Mouse (Mus musculus) bone marrow macrophage, adult 2 months (primary cell): ENCODE results near the gene Lrrc28. TPM values are rescaled to one million over a fixed set of nuclear protein-coding genes. Genes with fewer than 3 reads are reported as not detected.
A peak's percentile ranks its signal among the peaks of the same experiment; 100 is the strongest.

ENCODE experiments used
- H3K27ac ChIP-seq: 2 replicates; pipeline ENCODE4 v1.5.1; 2012; ENCODE audit warnings: low read depth, low read length; ENCODE audit not compliant: insufficient read depth
- H3K4me1 ChIP-seq: 2 replicates; pipeline ENCODE4 v1.6.1; 2012; ENCODE audit warnings: low read length; ENCODE audit not compliant: control insufficient read depth, insufficient read depth
- H3K4me3 ChIP-seq: 2 replicates; pipeline ENCODE4 v1.5.1; 2012; ENCODE audit warnings: mild to moderate bottlenecking, low read length, moderate library complexity; ENCODE audit not compliant: insufficient read depth
- CTCF ChIP-seq: IDR thresholded peaks from 2 replicates; pipeline ENCODE4 v1.5.1; 2012; ENCODE audit warnings: low read depth, mild to moderate bottlenecking, low read length, moderate library complexity
- POLR2A ChIP-seq: IDR thresholded peaks from 2 replicates; pipeline ENCODE4 v1.6.1; 2012; ENCODE audit warnings: mild to moderate bottlenecking, low read depth, low read length, borderline replicate concordance
- polyA plus RNA-seq: library from polyadenylated mRNA; stranded (reverse); fragments of >200 nt; gene quantifications from 2 replicates; pipeline ENCODE4 v1.2.4, GENCODE M21; 2012; ENCODE audit not compliant: missing spikeins, insufficient read depth, insufficient read length

The Lrrc28 gene
- polyA plus RNA-seq, 1 experiment = 7.9 TPM

- Histone ChIP-seq H3K4me1 (no peaks in the 10 kb centered on the region), H3K4me3 (no peak overlapping the region), H3K27ac (no peak overlapping the region)
- TF ChIP-seq POLR2A (no peak), CTCF (no peak)
Measured at GRCm38 (mm10) chr7:67673656-67674055, 28.6 kb upstream of the Lrrc28 start.

- Histone ChIP-seq H3K4me1 (no peaks in the 10 kb centered on the region), H3K4me3 (no peak overlapping the region), H3K27ac (no peak overlapping the region)
- TF ChIP-seq CTCF (peak; percentile 59), POLR2A (no peak)
Measured at GRCm38 (mm10) chr7:67672650-67673049, 27.6 kb upstream of the Lrrc28 start.

- H3K27ac ChIP-seq = no peak overlapping the region
- TF ChIP-seq POLR2A = no peak
- peak; percentile 21; the same call in 1 of the 2 replicates for TF ChIP-seq CTCF
- H3K4me3 ChIP-seq = no peak overlapping the region
- H3K4me1 ChIP-seq = no peaks in the 10 kb centered on the region
Measured at GRCm38 (mm10) chr7:67670965-67671364, 25.9 kb upstream of the Lrrc28 start.

- TF ChIP-seq CTCF (no peak), POLR2A (no peak)
- no peak overlapping the region for H3K4me3 ChIP-seq
- no peaks in the 10 kb centered on the region for H3K4me1 ChIP-seq
- H3K27ac ChIP-seq = no peak overlapping the region
Measured at GRCm38 (mm10) chr7:67663981-67664694, 19.1 kb upstream of the Lrrc28 start.

- TF ChIP-seq CTCF (no peak), POLR2A (no peak)
- no peak overlapping the region for H3K4me3 ChIP-seq
- H3K27ac ChIP-seq = no peak overlapping the region
- H3K4me1 ChIP-seq = no peaks in the 10 kb centered on the region
Measured at GRCm38 (mm10) chr7:67662424-67662823, 17.4 kb upstream of the Lrrc28 start.

- TF ChIP-seq CTCF = no peak
- no peak for TF ChIP-seq POLR2A
- H3K4me1 ChIP-seq = no peaks in the 10 kb centered on the region
- no peak overlapping the region for H3K4me3 ChIP-seq
- H3K27ac ChIP-seq = no peak overlapping the region
Measured at GRCm38 (mm10) chr7:67658110-67658509, 13.0 kb upstream of the Lrrc28 start.

GRCm38 (mm10) chr7:67655186-67655585 is 10.1 kb upstream of the Lrrc28 start:
- no peak for TF ChIP-seq POLR2A
- no peak overlapping the region for H3K27ac ChIP-seq
- no peak overlapping the region for H3K4me3 ChIP-seq
- H3K4me1 ChIP-seq = no peaks in the 10 kb centered on the region

GRCm38 (mm10) chr7:67654668-67655067 is 9.6 kb upstream of the Lrrc28 start:
- TF ChIP-seq CTCF = no peak
- no peak for TF ChIP-seq POLR2A
- no peaks in the 10 kb centered on the region for H3K4me1 ChIP-seq

GRCm38 (mm10) chr7:67652211-67652610 is 7.1 kb upstream of the Lrrc28 start:
- no peaks in the 10 kb centered on the region for H3K4me1 ChIP-seq
- no peak overlapping the region for H3K27ac ChIP-seq
- no peak for TF ChIP-seq CTCF
- TF ChIP-seq POLR2A = no peak
- no peak overlapping the region for H3K4me3 ChIP-seq

More at GRCm38 (mm10) chr7:67654668-67655067, 9.6 kb upstream of the Lrrc28 start:
- Histone ChIP-seq H3K4me3 (no peak overlapping the region), H3K27ac (no peak overlapping the region)

GRCm38 (mm10) chr7:67648376-67648775 is 3.3 kb upstream of the Lrrc28 start:
- Histone ChIP-seq H3K27ac (no peak overlapping the region), H3K4me1 (peaks cover 7% of the 10 kb centered on the region), H3K4me3 (no peak overlapping the region)
- TF ChIP-seq CTCF (no peak), POLR2A (no peak)
